In genomic region chr6:128296750-128297393, GRCm38 (mm10) we compare ENCODE assay signal across 9 mouse cellular contexts. TPM values are rescaled to one million over a fixed set of nuclear protein-coding genes. Genes with fewer than 3 reads are reported as not detected.
DNase-seq lines count a peak whose midpoint lies in the region; ATAC-seq and TF ChIP-seq lines count a peak whose summit lies in the region.
"Had no signal": no experiment of that assay in that cellular context is flagged by ENCODE, and none has a peak within 500 bp of the region (broad histone marks: within the 10 kb centered on the region; RNA-seq: fewer than 3 reads in every experiment).

No protein-coding gene starts in this region.

- H3K4me3 ChIP-seq in heart, embryonic 11.5 days (ENCODE audit: low read depth, low read length) = no peak overlapping the region
- H3K4me3 ChIP-seq in lung, adult 2 months (replicated peaks; ENCODE audit: extremely low read depth, low read depth, low read length) = peak overlapping the region; percentile 22
- H3K4me3 ChIP-seq in liver, embryonic 13.5 days (replicated peaks) = no peak overlapping the region

- peaks cover 15% of the 10 kb centered on the region for H3K4me1 ChIP-seq in heart, embryonic 11.5 days (ENCODE audit: control insufficient read depth, insufficient read depth, low read length)
- H3K4me1 ChIP-seq in lung, adult 2 months (ENCODE audit: control insufficient read depth, insufficient read depth, low read length) = peaks cover 32% of the 10 kb centered on the region
- H3K4me1 ChIP-seq in liver, embryonic 13.5 days (replicated peaks) = peaks cover 10% of the 10 kb centered on the region; the same call in 1 of the 2 replicates

- no peak for DNase-seq in heart, postnatal 4 days
- DNase-seq in lung, adult 2 months = no peak
- no peak for DNase-seq in lung, postnatal 25 days (ENCODE audit: low spot score)
- DNase-seq in cerebellum, adult 9-11 months = peak; percentile 94
- DNase-seq in liver, embryonic 13.5 days = no peak
- no peak for DNase-seq in thymus, postnatal 4 days
- DNase-seq in layer of hippocampus, postnatal 25 days (ENCODE audit: extremely low spot score in 1 of 2, low spot score in 1 of 2) = no peak
- DNase-seq: right cerebral cortex, postnatal 25 days had no signal

- TF ChIP-seq POLR2A in lung, adult 2 months (IDR thresholded peaks at IDR 0.05; ENCODE audit: borderline replicate concordance, extremely low read depth, low read depth, low read length) = 0 out of 2 replicates have a peak, but pooled peaks have one; percentile 3

- H3K9me3 ChIP-seq in heart, embryonic 11.5 days (replicated peaks; ENCODE audit: control insufficient read depth, low read length) = no peaks in the 10 kb centered on the region
- H3K9me3 ChIP-seq in liver, embryonic 13.5 days (replicated peaks) = no peaks in the 10 kb centered on the region

- TF ChIP-seq CTCF in lung, adult 2 months (IDR thresholded peaks at IDR 0.05; ENCODE audit: insufficient read depth, low read length) = no peak

- peak overlapping the region; percentile 18; the same call in 1 of the 2 replicates for H3K27ac ChIP-seq in heart, embryonic 11.5 days (ENCODE audit: low read depth, low read length)
- no peak overlapping the region for H3K27ac ChIP-seq in liver, embryonic 13.5 days

- WGBS in heart, embryonic 11.5 days (ENCODE audit: insufficient replicate concordance) = 28% methylated on average over 11 of the region's 11 CpGs
- 22% methylated on average over 11 of the region's 11 CpGs for WGBS in lung, adult 2 months
- 36% methylated on average over 11 of the region's 11 CpGs for WGBS in liver, embryonic 13.5 days (ENCODE audit: insufficient replicate concordance)

- no peaks in the 10 kb centered on the region for H3K36me3 ChIP-seq in heart, embryonic 11.5 days (ENCODE audit: control insufficient read depth, insufficient read depth, low read length)
- no peaks in the 10 kb centered on the region for H3K36me3 ChIP-seq in liver, embryonic 13.5 days

- H3K27me3 ChIP-seq in heart, embryonic 11.5 days (ENCODE audit: control insufficient read depth, insufficient read depth, low read length) = peaks cover 18% of the 10 kb centered on the region
- H3K27me3 ChIP-seq in liver, embryonic 13.5 days = peaks cover 55% of the 10 kb centered on the region

- no peak for ATAC-seq in heart, embryonic 11.5 days (replicated peaks; ENCODE audit: insufficient number of reproducible peaks, low FRiP score, low TSS enrichment)
- ATAC-seq in liver, embryonic 13.5 days (ENCODE audit: low read depth) = peak; percentile 27; the same call in 1 of the 2 replicates

- H3K4me2 ChIP-seq in heart, embryonic 11.5 days = no peak overlapping the region
- no peak overlapping the region for H3K4me2 ChIP-seq in liver, embryonic 13.5 days

- no peak overlapping the region for H3K9ac ChIP-seq in heart, embryonic 11.5 days (ENCODE audit: low read depth, low read length)
- H3K9ac ChIP-seq in liver, embryonic 13.5 days = no peak overlapping the region

RNA-seq across cellular contexts. Expression of gene Tead4, which starts 3.8 kb away (rescaled TPM):
- 2.3 and 4.1 TPM in 2 replicates for polyA plus RNA-seq in heart, embryonic 11.5 days (2014; fragmentation: Nextera tagmentation; extraction: Ambion mirVana)
- 1 to 10 TPM; 6.2 to 6.9 TPM for total RNA-seq in heart, postnatal 4 days (2021)
- 13.6 and 16.6 TPM in 2 replicates for polyA plus RNA-seq in lung, adult 2 months (2012; rRNA removed)
- polyA plus RNA-seq in liver, embryonic 13.5 days (2015; fragmentation: Nextera tagmentation; extraction: Ambion mirVana) = 0.46 and 0.77 TPM in 2 replicates
- under 1 TPM; 0.79 to 0.92 TPM for total RNA-seq in layer of hippocampus, postnatal 25 days (2021)

RNA-seq across cellular contexts. Expression of gene Tulp3, which starts 58.8 kb away (rescaled TPM):
- polyA plus RNA-seq in heart, embryonic 11.5 days (2014; fragmentation: Nextera tagmentation; extraction: Ambion mirVana) = 10.5 and 14.9 TPM in 2 replicates
- total RNA-seq in heart, postnatal 4 days (2021) = 10 to 100 TPM; 10.9 to 11.4 TPM
- 15.7 and 21.5 TPM in 2 replicates for polyA plus RNA-seq in lung, adult 2 months (2012; rRNA removed)
- polyA plus RNA-seq in liver, embryonic 13.5 days (2015; fragmentation: Nextera tagmentation; extraction: Ambion mirVana) = 2.5 TPM in 2 replicates
- 10 to 100 TPM; 21.9 to 22.9 TPM for total RNA-seq in layer of hippocampus, postnatal 25 days (2021)
